Mouse (Mus musculus) liver, postnatal 0 days (tissue): ENCODE data around the gene 2310033P09Rik.
A peak's percentile ranks its signal among the peaks of the same experiment; 100 is the strongest.

Experiments
- CTCF ChIP-seq: sonication (generic); IDR thresholded peaks from 2 replicates; pipeline ENCODE4 v1.5.1; 2016; ENCODE audit warnings: antibody characterized with exemption, low read depth
- EP300 ChIP-seq: IDR thresholded peaks from 2 replicates; pipeline ENCODE4 v1.6.1; 2016; ENCODE audit warnings: antibody characterized with exemption, low read depth, mild to moderate bottlenecking

DNA sequence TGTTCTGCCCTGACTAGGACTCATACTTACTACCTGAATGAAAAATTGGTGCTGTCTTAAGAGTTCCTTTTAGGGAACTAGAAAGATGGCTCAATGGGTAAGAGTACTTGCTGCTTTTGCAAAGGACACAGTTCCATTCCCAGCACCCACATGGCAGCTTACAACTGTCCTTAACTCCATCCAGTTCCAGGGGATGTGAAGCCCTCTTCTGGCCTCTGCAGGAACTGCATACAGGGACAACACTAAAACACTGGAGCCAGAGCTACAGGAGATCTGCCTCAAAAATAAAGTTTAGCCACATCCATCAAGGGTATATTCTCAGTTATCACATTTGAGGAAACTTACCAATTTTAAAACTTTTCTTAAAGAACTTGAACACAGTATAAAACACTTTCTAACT is 10.9 kb downstream of the 2310033P09Rik start:
- TF ChIP-seq CTCF (peak; percentile 78), EP300 (no peak)
